Mouse (Mus musculus): ENCODE measurements around the gene Elmo3.

Gene Elmo3

DNA sequence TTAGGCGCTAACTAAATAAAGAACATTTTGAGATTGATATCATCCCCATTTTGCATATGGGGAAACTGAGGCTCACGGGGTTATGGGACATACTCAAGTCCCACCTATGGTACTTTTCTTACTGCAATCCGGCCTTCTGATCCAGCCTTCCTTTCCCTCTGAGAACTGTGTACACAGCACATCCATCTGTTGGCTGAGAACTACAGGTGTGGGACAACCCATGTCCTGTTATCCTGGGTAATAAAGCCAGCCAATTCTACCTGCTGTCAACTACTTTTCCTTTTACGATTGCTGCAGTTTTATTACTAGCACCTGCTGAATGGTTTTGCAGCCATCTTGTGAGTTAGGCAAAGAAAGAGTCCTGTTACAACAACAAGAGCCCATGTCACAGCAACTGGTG is 49.1 kb downstream of the Elmo3 start:
- in situ Hi-C loops (cut with MseI, MboI), result no loop called here

DNA sequence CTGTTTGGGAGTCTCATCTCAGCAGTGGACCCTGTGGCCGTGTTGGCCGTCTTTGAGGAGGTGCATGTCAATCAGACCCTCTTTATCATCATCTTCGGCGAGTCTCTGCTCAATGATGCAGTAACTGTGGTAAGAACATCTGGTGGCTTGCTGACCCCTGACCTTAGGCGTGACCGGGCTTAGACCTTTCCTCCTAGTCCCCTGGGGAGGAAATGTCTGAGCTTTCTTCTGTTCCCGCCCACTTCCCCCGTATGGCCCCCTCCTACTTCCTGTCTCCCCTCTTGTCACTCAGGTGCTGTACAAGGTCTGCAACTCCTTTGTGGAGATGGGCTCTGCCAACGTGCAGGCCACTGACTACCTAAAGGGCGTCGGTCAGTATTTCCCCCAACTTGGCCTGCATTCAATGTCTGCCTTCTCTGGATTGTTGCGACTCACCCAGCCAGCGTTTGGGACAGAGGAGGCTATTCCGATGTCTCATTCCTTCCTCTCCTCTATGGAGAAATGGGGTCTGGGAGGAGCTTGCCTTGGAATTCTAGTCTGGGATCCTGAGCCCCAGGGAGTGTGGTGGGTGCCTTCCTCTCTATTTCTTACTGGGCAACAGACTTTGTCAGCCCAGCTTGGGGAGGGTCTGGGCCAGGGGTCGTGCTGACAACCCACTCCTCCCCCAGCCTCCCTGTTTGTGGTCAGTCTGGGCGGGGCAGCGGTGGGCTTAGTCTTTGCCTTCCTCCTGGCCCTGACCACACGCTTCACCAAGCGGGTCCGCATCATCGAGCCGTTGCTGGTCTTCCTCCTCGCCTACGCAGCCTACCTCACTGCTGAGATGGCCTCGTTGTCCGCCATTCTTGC is 50.0 kb downstream of the Elmo3 start:
- in situ Hi-C loops (cut with MseI, MboI), result no loop called here

DNA sequence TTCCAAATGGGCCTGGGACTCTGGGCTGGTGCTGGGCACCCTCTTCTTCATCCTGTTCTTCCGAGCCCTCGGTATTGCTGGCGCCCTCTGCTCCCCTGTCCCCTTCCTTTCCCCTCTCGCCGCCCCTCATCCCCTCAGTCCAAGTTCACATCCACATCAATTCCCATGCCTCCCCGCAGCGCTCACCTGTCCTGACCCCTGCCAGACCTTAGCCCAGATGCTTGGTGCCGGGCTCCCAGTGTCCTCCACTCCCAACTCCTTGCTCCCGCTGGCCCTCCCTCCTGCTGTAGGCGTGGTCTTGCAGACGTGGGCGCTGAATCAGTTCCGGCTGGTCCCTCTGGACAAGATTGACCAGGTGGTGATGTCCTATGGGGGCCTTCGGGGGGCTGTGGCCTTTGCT is 51.3 kb downstream of the Elmo3 start:
- in situ Hi-C loops (cut with MseI, MboI), result no loop called here

DNA sequence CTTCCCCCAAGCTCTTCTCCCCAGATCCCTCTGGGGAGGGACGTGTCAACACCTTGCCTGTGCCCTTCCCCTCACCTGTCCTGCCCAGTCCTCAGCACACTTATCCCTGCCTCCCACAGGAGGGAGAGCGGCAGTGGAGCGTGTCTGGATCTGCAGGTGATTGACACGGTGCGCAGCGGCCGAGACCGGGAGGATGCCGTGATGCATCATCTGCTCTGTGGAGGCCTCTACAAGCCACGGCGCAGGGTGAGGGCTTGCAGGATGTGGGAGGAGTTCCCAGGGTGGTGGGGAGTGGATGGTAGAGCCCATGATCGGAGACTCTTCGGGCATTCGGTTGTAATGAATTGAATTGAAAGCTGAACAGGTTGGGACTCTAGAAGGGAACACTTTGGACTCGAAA is 53.8 kb downstream of the Elmo3 start:
- in situ Hi-C loops (cut with MseI, MboI), result no loop called here

DNA sequence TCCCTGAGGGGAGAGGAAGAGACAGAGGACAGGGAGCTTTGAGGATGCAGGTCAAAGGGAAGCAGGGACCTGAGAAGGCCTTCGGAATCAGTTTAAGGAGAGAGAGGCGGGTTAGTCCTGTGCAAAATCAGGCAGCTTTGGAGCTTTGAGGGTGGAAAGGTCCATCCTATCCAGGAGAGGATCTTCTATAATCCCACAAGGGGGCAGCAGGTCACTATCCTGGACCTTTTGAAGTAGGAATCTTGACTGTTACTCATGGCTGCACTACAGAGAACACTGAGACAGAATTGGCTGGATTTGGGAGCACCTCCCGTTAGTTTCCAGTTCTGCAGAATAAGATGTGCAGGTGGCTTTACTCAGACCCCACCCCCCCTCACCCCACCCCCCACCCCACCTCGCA is 54.2 kb downstream of the Elmo3 start:
- in situ Hi-C loops (cut with MseI, MboI), result no loop called here

All from mouse trophoblast stem cell (cell line).